Mouse (Mus musculus) kidney, adult 8-10 months (tissue): ENCODE data around the gene 4932415D10Rik.

Source experiments
- DNase-seq, 2 experiments: peaks; one replicate each; pipeline ENCODE4 v3.0.0; 2022

The 4932415D10Rik gene

GRCm38 (mm10) chr10:82316482-82316881 lies at the start of gene 4932415D10Rik:
Gene 4932415D10Rik, minus strand, starts transcription at chr10:82316582.
- no peak for DNase-seq

- DNase-seq = no peak
Observed at GRCm38 (mm10) chr10:82361911-82362310, 45.5 kb upstream of the 4932415D10Rik start.

DNA sequence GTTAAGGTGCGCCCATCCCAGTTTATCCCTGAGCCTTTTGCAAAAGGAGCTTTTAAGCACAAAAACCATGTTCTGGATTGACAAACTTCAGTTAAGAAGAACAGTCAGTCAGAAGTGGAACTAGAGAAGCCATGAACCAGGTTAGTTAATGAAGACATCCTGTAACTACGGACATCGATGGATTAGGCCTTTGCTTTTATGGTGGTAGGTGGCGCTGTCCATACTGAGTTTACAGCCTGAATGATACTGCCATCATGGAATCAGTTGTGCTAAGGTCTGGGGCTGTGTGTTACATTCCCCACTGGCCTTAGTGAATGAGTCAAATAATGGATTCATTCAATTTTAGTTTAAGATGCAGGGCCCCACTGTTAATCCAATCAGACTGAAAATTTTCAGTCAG lies 39.0 kb upstream of the 4932415D10Rik start:
- DNase-seq = no peak

- peak; percentile 74 to 79 for DNase-seq
Observed at GRCm38 (mm10) chr10:82354083-82355010, 38.0 kb upstream of the 4932415D10Rik start, which contains the start of gene Gm4924. Gene Gm4924, plus strand, starts transcription at chr10:82354255.

GRCm38 (mm10) chr10:82329826-82330225 lies 13.4 kb upstream of the 4932415D10Rik start:
- DNase-seq = no peak

DNA sequence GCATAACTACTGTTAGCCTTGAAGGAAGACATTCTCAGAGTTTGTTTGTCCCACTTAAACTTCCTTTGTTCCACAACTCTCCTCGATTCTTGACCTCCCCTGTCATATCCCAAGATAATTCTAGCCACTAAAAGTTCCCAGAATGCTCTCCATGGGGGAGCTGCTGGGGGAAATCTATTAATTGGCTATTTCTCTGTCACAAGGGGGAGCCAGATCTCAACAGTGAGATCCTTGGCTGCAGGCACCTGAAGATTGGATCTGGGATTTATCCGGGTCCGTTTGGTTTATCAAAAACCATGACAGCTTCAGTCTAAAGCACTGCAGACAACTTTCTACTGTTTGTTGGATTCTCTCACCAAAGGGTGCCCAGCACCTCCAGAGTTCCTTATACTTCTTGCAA lies 3.8 kb upstream of the 4932415D10Rik start:
- no peak for DNase-seq

DNA sequence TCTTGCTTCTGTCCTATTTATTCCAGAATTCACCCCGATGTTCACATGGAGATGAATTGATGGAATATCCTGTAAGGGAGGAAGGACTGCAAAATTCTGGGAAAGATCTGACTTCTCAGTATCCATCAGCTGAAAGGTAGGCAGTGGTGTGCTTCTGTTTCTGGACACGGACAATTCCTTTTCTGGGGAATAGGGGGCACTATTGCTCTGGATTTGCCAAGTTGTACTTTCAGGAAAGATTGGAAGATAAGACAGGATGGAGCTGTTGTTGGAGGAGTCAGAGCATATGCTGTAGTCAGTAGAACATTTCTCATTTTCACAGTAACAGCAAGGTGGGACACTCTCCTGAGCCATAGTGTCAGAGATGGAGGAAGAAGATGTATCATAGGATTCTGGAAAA lies 19.9 kb downstream of the 4932415D10Rik start:
- DNase-seq = no peak

DNA sequence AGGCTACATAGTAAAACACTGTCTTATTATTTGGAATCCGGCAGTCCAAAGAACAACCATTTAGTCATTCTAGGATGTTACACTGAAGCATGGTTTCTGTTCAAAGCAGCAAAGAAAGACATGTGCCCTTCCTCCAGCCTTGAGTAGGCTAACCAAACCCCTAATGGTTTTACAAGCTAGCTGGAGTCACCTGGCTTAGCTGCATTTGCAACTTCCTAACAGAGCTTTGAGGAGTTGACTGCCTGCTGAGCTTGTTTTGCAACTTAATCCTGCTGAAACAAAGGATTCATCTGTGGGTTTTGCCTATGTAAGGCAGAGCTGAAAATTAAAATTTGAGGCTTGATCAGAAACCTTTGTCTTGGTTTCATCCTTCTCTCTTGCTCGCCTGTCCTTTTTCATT lies 59.1 kb downstream of the 4932415D10Rik start:
- no peak for DNase-seq

- DNase-seq = no peak
Observed at GRCm38 (mm10) chr10:82245021-82245420, 71.4 kb downstream of the 4932415D10Rik start.

DNA sequence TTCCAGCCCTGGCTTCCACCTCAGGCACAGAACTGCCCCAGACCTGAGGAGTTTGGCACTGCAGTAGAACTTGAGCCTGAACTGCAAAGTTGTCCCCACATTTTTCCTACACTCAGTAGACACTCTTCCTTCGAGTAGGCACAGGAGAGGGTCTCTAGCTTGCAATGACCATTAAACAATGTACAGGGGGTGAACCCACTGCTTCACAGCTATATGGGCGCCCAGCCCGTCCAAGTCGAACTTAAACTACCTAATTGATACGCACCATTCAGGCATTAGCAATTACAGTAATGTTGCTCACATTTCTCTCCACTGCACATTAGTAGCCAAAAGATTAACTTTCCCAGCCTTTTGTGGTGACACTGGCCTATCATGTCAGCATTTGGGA lies 75.0 kb downstream of the 4932415D10Rik start:
- DNase-seq = no peak

DNA sequence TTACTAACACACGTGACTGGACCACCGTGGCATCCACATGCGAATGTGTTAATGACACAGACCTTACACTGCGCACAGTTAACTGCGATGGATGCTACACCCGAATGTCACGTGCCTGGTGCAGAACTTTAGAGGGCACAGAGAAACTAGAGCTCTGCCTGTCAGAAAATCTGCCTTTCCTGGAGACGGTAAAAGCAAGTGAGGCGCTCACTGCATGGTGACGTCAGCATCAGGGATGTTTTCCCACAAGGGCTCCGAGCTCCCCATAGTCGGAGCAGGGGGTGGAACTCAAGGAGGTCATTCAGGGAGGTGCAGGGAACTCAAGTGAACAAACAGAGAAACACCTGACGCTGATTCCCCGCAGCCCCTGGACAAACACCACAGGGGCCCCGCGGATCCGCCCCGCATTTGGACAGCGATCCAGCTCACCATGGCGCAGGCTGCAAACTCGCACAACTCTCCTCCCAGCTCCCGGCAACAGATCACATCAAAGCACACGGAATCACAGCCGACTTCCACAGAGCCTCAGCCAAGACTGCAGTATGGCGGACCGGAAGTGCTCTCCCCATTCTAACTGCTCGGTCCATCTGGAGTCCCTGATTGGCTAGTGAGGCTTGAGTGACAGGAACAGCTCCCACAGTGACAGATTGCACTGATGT lies 75.5 kb downstream of the 4932415D10Rik start, which contains the start of gene Zfp938:
TSS of gene Zfp938 (minus strand) at position 539 of the 659 bp plus-strand sequence.
- peak; percentile 84 to 85 for DNase-seq
